24 mouse cellular contexts compared by ENCODE assay signal in genomic region chr15:77070745-77071268, GRCm38 (mm10). TPM values are rescaled to one million over a fixed set of nuclear protein-coding genes. Genes with fewer than 3 reads are reported as not detected.
DNase-seq lines count a peak whose midpoint lies in the region; TF ChIP-seq lines count a peak whose summit lies in the region.
"Had no signal": no experiment of that assay in that cellular context is flagged by ENCODE, and none has a peak within 500 bp of the region (broad histone marks: within the 10 kb centered on the region; RNA-seq: fewer than 3 reads in every experiment).

No protein-coding gene starts in this region.

- intact Hi-C loops in heart, postnatal 10 days (cut with DNase I) = no loop called here
- intact Hi-C loops in left cerebral cortex, adult 2 months (cut with DNase I) = no loop called here
- intact Hi-C loops in left cerebral cortex, postnatal 10 days (cut with DNase I) = no loop called here

- H3K9ac ChIP-seq in ES-Bruce4 (ENCODE audit: low read depth, poor library complexity, severe bottlenecking) = peak overlapping the region; percentile 29; the same call in 1 of the 2 replicates
- H3K9ac ChIP-seq: heart, embryonic 15.5 days; intestine, embryonic 15.5 days; liver, postnatal 0 days had no signal

- H3K27me3 ChIP-seq in ES-Bruce4 (ENCODE audit: control insufficient read depth, insufficient read depth, low read length, poor library complexity, severe bottlenecking) = no peaks in the 10 kb centered on the region
- H3K27me3 ChIP-seq: heart, embryonic 15.5 days; intestine, embryonic 15.5 days had no signal

- TF ChIP-seq CTCF in left cerebral cortex, adult 2 months (IDR thresholded peaks at IDR 0.05) = no peak
- TF ChIP-seq CTCF in ES-Bruce4 (IDR thresholded peaks at IDR 0.05; ENCODE audit: low read depth, low read length) = no peak

- no peaks in the 10 kb centered on the region for H3K4me1 ChIP-seq in ES-Bruce4 (ENCODE audit: control insufficient read depth, insufficient read depth, low read length)
- H3K4me1 ChIP-seq: megakaryocyte, embryonic 14.5 days had no signal

- TF ChIP-seq POLR2A in ES-Bruce4 (IDR thresholded peaks at IDR 0.05; ENCODE audit: insufficient read depth, low read length) = no peak

- DNase-seq in heart, adult 11 months = peak; percentile 93
- no peak for DNase-seq in heart, postnatal 10 days
- no peak for DNase-seq in left cerebral cortex, adult 2 months (ENCODE audit: extremely low spot score in 1 of 2, low spot score in 2 of 2)
- no peak for DNase-seq in left cerebral cortex, postnatal 10 days (ENCODE audit: extremely low spot score in 1 of 2, low spot score in 2 of 2)
- peak; percentile 18 for DNase-seq in naive thymus-derived CD4-positive, alpha-beta T cell, adult 2 months (ENCODE audit: low read depth)
- DNase-seq in adrenal gland, postnatal 10 days = no peak
- DNase-seq in adrenal gland, adult 8-10 months = no peak
- DNase-seq: adrenal gland, adult 2 months; cerebellum, adult 9-11 months; heart, adult 18-20 months; spleen, adult 18-20 months had no signal

- peak overlapping the region; percentile 42 for H3K27ac ChIP-seq in left cerebral cortex, adult 2 months
- H3K27ac ChIP-seq in ES-Bruce4 (ENCODE audit: insufficient read depth, low read length) = peak overlapping the region; percentile 24; the same call in 1 of the 2 replicates
- H3K27ac ChIP-seq: heart, embryonic 15.5 days; intestine, embryonic 15.5 days had no signal

- no peaks in the 10 kb centered on the region for H3K9me3 ChIP-seq in ES-Bruce4 (replicated peaks; ENCODE audit: control insufficient read depth, insufficient read depth, low read length, poor library complexity, severe bottlenecking)
- H3K9me3 ChIP-seq: heart, embryonic 15.5 days; intestine, embryonic 15.5 days; megakaryocyte, embryonic 14.5 days had no signal

- no peaks in the 10 kb centered on the region for H3K36me3 ChIP-seq in ES-Bruce4 (ENCODE audit: control insufficient read depth, insufficient read depth, low read length, poor library complexity, severe bottlenecking)
- H3K36me3 ChIP-seq: heart, embryonic 15.5 days; intestine, embryonic 15.5 days had no signal

- no peak overlapping the region for H3K4me3 ChIP-seq in left cerebral cortex, adult 2 months
- H3K4me3 ChIP-seq in ES-Bruce4 (ENCODE audit: low read depth, low read length) = no peak overlapping the region
- H3K4me3 ChIP-seq: heart, embryonic 15.5 days; intestine, embryonic 15.5 days; megakaryocyte, embryonic 14.5 days had no signal

- TF ChIP-seq EP300 in ES-Bruce4 (IDR thresholded peaks at IDR 0.05; ENCODE audit: insufficient read depth, low read depth, low read length) = no peak

RNA-seq across cellular contexts. Expression of gene Mb, which starts 20.3 kb away (rescaled TPM):
- total RNA-seq in heart, postnatal 10 days (2021) = over 10,000 TPM in 1 of 2 experiments, 1,000 to 10,000 TPM in 1; 9,939 to 10,365 TPM
- under 1 TPM in 1 of 2 experiments, not detected in 1; 0.33 TPM for total RNA-seq in left cerebral cortex, adult 2 months (2021)
- not detected for total RNA-seq in left cerebral cortex, postnatal 10 days (2021)
- 1.9 and 2.1 TPM in 2 replicates for polyA plus RNA-seq in ES-Bruce4 (2011; ENCODE audit: insufficient read depth, insufficient read length, low read depth, missing spikeins)
- 100 to 1,000 TPM in 1 of 2 experiments, 10 to 100 TPM in 1; 34.3 to 233 TPM for total RNA-seq in adrenal gland, postnatal 10 days (2021)
- 1 to 10 TPM in 1 of 4 experiments, under 1 TPM in 1, not detected in 2; 0.96 to 4.0 TPM for total RNA-seq in adrenal gland, adult 8-10 months (2022)
- total RNA-seq: CH12.LX; hematopoietic stem cell, adult 5-6 weeks; left cerebral cortex, postnatal 36 days; neutrophil, adult 5-6 weeks had no signal
- polyA plus RNA-seq: adrenal gland, adult 2 months; forebrain, embryonic 11.5 days; liver, adult 2 months had no signal

RNA-seq across cellular contexts. Expression of gene Apol6, which starts 26.3 kb away (rescaled TPM):
- total RNA-seq in heart, postnatal 10 days (2021) = 1 to 10 TPM; 1.6 to 1.7 TPM
- under 1 TPM in 1 of 2 experiments, not detected in 1; 0.19 TPM for total RNA-seq in left cerebral cortex, adult 2 months (2021)
- under 1 TPM in 1 of 2 experiments, not detected in 1; 0.32 TPM for total RNA-seq in left cerebral cortex, postnatal 10 days (2021)
- not detected in 2 replicates for polyA plus RNA-seq in ES-Bruce4 (2011; ENCODE audit: insufficient read depth, insufficient read length, low read depth, missing spikeins)
- 10 to 100 TPM; 14.9 to 18.5 TPM for total RNA-seq in adrenal gland, postnatal 10 days (2021)
- 10 to 100 TPM; 11.8 to 73.3 (median 21.2) TPM for total RNA-seq in adrenal gland, adult 8-10 months (2022)
- total RNA-seq: CH12.LX; hematopoietic stem cell, adult 5-6 weeks; layer of hippocampus, postnatal 25 days; neutrophil, adult 5-6 weeks had no signal
- polyA plus RNA-seq: forebrain, embryonic 11.5 days; kidney, embryonic 14.5 days; liver, adult 2 months; liver, postnatal 0 days had no signal

Comparison
In these comparisons a context has a peak if more than half of its experiments do, and no peak if none do; other contexts are left out.
1. DNase-seq: peak in heart, adult 11 months (single experiment) and naive thymus-derived CD4-positive, alpha-beta T cell, adult 2 months (single experiment); none in heart, postnatal 10 days (0 of 2), left cerebral cortex, adult 2 months (0 of 2), left cerebral cortex, postnatal 10 days (0 of 2), adrenal gland, postnatal 10 days (single experiment) and adrenal gland, adult 8-10 months (single experiment).
2. RNA of gene Mb, which starts 20.3 kb away (total RNA-seq): 9,939 to 10,365 TPM in heart, postnatal 10 days; 34.3 to 233 TPM in adrenal gland, postnatal 10 days, 0.96 to 4.0 TPM in adrenal gland, adult 8-10 months, 0.33 TPM in left cerebral cortex, adult 2 months and not detected in left cerebral cortex, postnatal 10 days; every median in the first group is over 10 times any median in the second.
3. RNA of gene Apol6, which starts 26.3 kb away (total RNA-seq): 11.8 to 73.3 TPM in adrenal gland, adult 8-10 months and 14.9 to 18.5 TPM in adrenal gland, postnatal 10 days; 1.6 to 1.7 TPM in heart, postnatal 10 days, 0.32 TPM in left cerebral cortex, postnatal 10 days and 0.19 TPM in left cerebral cortex, adult 2 months; every median in the first group is over 4 times any median in the second.